Mouse (Mus musculus) heart, postnatal 14 days (tissue): ENCODE data around the gene Gzma. TPM values are rescaled to one million over a fixed set of nuclear protein-coding genes. Genes with fewer than 3 reads are reported as not detected.

Experiments used
- DNase-seq, 2 experiments: peaks; one replicate each; pipeline ENCODE4 v3.0.0; 2021 to 2022
- intact Hi-C: fragments of 180-260 bp; cut with DNase I; formaldehyde crosslinking; loops from one replicate; pipeline ENCODE4 v1.15.1; 2025
- long read RNA-seq, 2 experiments: library from polyadenylated mRNA; stranded (forward); transcript quantifications; one replicate each; pipeline ENCODE4 v2.0.0; 2021
- total RNA-seq, 2 experiments: library from RNA; stranded (reverse); gene quantifications; 2 replicates each; pipeline ENCODE4 v1.2.3; 2021

The Gzma gene
- total RNA-seq: 1 to 10 TPM in 1 of 2 experiments, not detected in 1; 6.1 TPM
- long read RNA-seq, experiment 1, partial matches to known transcripts: 0 of 3 reads
- long read RNA-seq, experiment 1, other reads (novel, unspliced or antisense): 0 of 3 reads
- long read RNA-seq, experiment 2: 0 reads

DNA sequence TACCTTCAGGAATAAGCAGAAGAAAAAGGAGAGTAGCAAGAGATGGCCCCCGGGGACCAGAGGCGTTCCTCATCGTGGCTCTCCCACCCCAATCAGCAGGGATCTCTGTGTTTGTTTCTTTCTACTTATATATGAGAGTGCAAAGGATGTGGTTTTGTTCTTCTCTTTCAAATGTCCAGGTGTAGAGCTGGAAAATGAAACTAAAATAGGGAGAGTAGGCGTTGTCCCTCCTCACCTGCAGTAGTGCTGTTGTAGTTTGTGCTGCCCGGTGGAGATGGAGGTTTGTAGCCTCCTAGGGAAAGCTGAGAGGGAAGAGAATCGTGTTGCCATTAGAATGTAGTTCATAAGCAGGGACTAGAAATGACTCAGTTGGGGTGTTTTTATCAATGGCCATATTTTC is at the start of gene Gzma:
Gzma (minus strand) TSS at position 103 of the 400 bp plus-strand sequence.
- DNase-seq: no peak
- intact Hi-C loops: loop anchor here (1.0 kb wide), 1 partner anchor 9 kb away; no protein-coding TSS in a partner anchor

DNA sequence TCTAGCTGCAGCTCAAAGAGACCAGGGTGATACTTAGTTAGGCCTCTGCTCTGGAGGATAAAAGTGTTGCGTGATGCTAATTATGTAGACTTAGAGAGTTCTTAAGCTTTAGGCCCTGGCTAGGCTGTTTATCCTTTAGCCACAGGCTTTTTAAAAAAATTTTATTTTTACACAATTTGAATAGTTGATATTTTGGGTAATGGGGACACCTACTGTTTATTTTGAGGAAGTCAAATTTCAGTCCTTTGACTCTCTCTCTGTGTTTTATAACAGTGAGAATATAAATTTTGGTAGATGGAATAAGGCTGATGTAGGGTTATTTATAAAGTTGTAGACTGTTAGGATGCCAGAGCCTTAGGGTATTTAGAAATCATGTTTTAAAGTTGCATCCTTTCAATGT is 38.8 kb upstream of the Gzma start:
- intact Hi-C loops: loop anchor here (5.0 kb wide), 1 partner anchor 92 kb away; the partner anchor contains the start of gene Gpx8
- no peak for DNase-seq

DNA sequence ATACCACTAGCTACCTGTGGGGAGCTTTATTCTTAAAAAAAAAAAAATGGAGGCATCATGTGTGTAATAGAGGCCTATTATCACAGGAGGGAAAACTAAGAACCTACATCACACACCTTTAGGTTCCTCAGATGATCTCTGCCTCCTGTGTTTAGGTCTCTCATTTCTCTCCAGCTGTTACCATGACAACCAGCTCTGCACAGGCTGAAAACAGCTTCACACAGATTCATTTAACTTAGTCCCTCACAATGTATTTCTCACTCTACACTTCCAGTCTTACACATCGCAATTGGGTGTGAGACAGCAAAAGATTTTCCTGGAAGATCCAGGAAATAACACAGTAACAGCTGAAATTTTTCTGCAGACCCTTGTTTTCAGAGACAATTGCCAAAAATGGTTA is 29.2 kb upstream of the Gzma start:
- intact Hi-C loops: no loop called here
- DNase-seq: no peak

DNA sequence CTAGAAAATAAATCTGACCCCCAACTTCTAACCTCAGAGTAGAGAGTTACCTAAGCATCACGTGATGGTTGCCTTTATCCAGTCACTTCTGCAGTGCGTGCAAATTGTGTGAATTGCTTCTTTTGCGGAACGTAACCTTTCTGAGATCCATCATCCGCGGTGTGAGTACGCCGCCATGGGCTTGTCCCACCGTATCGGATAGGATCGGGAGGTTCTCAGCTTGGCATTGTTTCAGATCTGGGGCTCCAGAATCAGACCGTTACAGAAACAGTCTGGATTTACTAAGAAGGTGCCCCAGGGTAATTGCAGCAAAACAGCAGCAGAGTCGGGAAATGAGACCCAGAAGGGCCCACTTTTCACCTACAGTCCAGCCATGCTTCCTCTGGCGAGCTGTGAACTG is 20.5 kb upstream of the Gzma start:
- no peak for DNase-seq
- intact Hi-C loops: no loop called here

DNA sequence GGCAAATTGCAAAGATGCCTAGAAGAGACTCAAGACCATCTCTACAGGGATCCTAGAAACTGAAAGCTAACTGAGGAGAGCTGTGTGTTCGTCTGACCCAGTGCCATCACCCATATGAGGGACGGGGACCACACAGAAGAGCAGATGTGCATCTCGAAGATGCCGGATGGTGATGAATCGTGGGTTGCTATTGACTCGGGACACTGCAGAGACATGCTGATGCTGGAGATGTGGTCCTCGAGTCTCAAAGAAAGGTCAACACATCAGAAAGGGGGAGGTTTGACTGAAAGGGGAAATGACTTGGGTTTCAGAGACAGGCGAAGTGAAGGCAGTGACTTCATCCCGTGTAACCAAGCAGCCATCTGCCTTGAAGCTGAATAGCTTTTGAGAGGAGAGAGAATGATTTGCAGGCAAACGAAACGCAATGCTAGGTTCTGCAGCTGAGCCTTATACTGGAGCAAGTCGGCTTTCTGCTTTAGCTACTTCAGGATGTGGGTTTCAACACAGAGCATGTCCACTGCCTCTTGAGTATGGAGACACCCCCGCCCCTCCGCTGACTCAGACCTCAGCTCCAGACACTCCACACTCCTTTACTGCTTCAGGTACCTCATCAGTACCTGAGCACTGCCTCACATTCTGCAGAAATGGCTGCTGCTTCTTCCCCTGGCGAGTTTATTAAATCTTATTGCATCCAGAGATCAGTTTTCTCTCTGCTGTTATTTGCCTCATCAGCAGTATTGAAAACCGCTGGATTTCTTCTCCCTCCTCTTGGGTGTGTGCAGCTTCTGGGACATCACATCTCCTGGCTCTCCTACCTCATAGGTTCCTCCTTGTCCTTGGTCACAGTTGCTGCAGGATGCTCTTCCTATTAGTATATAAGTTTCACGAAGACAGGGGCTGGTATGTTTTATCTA is 19.8 kb upstream of the Gzma start:
- intact Hi-C loops: no loop called here
- no peak for DNase-seq

DNA sequence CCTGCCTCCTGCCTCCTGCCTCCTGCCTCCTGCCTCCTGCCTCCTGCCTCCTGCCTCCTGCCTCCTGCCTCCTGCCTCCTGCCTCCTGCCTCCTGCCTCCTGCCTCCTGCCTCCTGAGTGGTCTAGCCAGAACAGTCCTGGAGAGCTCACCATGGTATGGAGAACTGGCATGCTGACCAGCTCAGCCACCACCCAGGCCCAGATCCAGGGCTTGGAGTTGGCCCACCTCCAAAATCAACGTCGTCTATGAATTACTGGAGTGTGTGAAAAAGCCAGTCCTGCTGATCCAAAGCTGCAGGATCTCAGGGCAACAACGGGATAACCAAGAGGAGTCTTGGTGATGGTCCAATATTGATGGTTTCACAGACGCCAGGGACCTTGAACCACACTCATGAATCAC is 18.2 kb upstream of the Gzma start:
- no peak for DNase-seq
- intact Hi-C loops: no loop called here

DNA sequence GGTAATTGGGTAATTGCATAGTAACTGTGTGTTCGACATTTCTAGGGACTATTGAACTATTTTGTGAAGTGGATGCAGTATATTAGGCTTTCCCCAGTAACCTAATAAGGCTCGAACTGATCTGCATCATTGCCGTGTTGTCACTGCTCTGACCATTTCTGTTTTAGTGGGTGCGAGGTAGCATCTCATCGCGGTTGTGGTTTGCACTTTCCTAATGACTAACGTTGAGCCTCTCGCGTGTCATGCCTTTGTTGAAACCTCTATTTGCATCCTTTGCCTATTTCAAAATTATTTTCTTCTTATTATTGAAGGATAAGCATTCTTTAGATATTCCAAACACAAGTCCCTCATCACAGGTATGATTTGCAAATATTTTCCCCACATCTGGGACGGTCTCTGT is 4.0 kb upstream of the Gzma start:
- intact Hi-C loops: no loop called here
- no peak for DNase-seq

DNA sequence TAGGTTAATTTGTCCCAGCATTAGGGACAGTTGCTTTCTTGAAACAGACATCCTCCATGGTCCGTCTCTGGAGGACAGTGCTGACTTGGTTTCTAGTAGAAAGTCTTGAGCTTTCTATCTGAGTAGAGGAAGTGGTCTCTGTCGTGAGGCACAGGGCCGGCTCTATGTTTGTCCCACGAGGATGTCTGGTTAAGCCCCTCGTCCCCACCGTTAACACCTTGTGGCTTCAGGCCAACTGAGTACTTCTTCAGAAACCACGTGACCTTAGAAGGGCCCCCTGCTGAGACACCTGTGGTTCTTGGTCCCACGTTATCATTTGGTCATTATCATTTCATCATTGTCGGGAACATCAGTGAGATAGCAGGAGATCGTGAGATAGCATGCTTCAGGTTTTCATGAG is 1.0 kb upstream of the Gzma start:
- DNase-seq: no peak
- intact Hi-C loops: no loop called here

DNA sequence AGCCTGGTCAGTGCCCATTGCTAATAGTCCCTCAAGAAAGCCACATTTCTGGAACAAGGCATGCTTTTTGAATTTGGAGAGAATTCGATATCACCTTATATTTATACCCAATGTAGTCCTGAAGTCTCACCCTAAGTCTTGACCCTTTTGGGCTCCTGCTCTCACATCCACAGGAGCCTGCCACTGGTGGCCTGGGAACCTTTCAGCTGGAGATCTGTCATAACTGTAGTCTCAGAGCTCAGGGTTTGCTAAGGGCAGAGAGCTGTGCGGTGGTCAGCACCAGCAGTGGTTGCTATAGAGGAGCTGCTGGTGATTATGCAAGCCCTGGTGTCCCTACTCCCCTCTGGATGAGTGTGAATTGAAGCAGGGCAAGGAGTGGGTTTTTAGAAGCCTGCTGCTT is 2.4 kb downstream of the Gzma start:
- no peak for DNase-seq
- intact Hi-C loops: no loop called here

DNA sequence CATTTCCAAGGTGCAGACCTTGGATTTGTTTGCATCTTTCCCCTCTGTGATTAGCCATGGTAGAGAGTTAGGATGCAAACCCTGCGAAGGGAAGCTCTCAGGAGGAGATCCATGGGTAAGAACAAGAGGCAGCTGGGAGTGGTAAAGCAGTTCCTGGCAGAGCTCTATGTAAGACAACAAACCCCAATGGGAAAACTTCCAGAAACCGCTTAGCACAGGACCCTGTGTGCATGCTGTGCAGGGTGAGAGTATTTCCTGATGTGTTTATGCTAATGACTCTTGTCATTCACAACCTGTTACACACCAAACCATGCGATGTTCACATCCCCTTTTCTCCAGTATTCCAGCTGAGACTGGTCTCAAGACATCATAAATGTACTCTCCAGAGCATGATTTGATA is 3.8 kb downstream of the Gzma start:
- DNase-seq: no peak
- intact Hi-C loops: no loop called here

DNA sequence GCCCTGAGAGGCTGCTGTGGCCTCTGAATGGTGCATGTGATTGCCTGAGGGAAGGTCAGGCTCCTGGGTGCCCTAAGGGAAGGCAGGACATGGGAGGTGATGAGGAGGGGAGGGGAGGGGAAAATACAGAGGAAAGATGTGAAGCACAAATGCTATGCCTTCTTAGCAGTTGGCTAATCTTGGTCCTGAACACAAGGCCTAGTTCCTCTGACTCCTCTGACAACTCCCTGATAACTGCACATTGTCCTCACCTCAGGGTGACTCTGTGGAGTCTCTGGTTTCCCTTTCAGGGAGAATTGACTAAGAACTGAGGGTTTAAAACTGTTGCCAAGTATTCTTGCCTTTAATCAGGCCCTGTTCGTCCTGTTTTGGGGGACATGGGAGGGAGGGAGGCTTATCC is 6.2 kb downstream of the Gzma start:
- no peak for DNase-seq
- intact Hi-C loops: no loop called here

DNA sequence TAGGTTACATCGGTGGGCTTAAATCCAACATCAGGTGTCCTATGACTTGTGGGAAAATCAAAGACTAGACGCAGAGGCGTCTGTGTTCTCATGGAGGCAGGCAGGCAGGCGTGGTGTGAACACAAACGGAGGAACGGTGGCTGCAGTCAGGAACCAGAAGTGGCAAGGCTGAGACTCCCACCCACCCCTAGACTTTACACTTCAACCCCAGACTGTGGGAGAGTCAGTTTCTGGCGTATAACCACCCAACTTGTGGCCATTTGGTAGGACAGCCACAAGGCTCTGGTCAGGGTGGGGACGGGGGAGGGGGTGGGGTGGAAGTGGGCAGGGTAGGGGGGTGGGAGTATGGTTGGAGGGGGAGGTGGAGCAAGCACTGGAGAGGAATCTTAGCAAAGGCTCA is 10.3 kb downstream of the Gzma start:
- intact Hi-C loops: no loop called here
- no peak for DNase-seq

DNA sequence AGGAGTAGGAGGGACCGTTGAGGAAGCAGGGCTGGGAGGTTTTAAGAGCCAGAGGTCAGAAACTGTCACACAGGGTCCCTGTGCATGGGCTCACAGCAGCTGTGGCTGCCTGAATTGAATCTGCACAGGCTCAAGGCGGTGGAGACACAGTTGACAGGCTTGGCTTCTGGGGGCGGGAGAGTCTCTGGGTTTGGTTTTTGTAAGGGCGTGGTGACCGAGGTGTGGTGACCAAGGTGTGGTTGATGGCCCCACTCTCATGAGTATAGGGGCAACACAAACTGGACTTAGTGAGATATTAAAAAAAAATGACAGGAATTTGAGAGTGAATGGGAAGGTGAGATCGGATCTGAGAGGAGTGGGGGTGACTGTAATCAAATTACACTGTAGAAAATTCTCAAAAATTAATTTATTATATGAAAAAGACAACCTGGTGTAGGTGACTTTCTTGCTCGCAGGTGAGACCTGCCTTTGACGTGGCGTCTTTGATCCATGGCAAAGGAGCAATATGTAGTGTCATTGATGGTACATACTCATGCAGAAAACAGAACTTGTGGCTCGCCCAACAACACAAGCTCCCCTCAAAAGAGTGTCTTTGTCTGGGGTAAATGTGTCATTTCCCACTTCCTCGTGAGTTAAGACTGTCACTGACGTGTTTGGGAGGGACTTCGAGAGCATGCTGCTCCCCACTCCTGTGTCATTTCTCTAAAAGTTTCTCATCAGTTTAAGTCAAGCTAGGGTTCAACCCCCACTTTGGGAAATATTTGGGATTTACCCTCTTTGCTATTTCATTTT is 13.4 kb downstream of the Gzma start:
- no peak for DNase-seq
- intact Hi-C loops: no loop called here

DNA sequence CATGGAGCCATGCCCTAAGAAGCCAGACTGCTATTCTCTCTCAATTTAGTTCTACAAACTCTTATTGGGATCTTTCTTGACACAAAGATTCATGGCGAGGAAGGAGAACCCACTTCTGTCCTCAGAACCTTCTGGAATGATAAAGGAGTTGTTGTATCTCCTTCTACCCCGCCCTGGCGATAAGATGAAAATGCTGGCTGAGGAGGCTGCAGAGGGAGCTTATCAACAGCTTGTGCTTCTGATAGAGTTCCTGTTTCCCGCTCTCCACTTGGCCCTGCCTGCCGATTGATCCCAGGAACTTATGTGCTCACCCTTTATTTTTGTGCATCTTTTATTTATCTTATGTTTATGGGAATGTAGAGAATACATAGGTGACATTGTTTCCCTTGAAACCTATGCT is 16.0 kb downstream of the Gzma start:
- DNase-seq: no peak
- intact Hi-C loops: no loop called here

DNA sequence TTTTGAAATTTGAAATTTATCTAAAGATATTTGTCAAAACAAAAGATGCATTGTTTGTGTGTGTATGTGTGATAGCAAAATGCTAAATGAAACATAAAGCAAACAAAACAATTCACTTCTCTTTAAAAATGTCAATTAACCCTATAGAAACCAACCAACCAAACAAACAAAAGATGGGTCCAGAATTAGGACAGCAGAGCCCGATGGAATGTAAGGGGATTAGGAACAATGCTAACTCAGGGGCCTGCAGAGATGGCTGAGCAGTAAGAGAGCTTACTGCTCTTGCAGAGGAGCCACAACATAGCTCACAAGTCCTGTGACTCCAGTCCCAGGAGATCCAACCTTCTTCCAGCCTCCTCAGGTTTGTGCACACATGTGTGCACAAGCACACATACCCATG is 18.7 kb downstream of the Gzma start:
- no peak for DNase-seq
- intact Hi-C loops: no loop called here

DNA sequence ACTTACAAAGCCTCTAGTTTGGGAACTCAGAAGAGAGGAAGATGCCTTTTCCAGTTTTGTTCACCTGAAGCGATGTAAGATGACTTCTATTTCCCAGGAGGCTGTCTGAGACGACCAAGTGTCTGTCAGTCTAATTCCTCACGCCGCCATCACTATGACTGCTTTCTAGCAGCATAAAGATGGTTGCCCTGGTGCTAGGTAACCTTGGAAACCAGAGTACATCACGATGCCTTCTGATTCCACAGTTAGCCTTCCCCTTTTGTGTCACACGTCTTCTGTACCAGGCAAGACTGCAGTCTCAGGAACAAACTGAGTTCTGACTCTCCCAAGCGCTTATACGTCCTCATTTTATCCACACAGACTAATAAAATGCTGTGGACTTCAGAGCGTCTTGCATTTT is 21.8 kb downstream of the Gzma start:
- DNase-seq: no peak
- intact Hi-C loops: no loop called here

DNA sequence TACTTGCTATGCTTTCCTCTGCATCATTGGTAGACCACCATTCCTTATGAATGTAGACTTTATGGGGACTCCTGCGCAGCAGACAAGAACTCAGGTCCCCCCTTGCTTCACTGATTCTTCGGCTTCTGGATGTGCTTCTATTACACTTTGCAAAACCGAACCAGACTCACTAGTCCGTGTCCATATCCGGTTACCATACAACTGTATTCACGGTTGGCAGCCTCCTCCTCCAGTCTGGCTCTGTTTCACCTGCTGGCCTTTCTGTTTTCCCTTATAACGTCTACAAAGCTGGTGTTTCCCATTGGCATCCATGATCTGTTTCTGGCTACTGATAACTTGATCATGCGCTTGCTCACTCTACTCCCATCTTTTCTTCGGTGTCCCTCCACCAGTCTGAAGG is 36.2 kb downstream of the Gzma start:
- intact Hi-C loops: no loop called here
- no peak for DNase-seq

DNA sequence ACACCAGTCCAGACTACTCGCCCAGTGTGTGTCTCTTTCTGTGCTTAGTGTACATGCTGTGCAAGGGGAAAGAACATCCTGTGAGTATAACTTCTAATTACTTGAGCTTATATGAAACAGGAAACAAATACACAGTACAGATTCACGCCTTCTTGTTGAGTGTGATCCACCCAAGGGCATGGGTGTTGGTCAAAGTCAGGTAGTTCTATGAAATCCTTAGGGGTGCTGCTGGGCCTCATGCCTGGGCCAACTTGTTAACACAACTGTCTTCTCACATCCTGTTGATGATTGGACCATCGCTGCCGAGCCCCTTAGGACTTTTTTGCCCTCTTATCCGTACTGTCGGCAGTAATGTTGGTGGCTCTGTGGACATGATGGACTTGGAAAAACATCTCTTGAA is 39.0 kb downstream of the Gzma start:
- intact Hi-C loops: no loop called here
- no peak for DNase-seq

DNA sequence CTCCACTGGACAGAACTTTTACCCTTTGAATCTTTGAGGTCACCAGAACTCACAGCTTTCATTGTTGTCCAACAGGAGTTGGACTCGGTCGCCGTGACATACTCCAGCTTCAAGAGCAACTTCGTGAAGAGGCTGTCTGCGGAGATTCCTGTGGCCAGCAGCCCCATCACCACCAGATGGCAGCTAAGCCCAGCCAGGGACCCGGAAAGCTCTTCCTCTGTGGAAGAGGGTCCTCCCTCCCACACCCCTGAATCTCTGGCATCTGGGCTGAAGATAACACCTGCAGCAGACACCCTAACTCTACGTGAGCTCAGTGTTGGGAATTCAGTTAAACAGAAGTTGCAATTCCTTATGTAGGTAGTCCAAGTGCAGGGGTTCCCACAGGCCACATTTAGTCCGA is 45.0 kb downstream of the Gzma start:
- intact Hi-C loops: no loop called here
- DNase-seq: peak in 1 of 2 experiments; percentile 38

DNA sequence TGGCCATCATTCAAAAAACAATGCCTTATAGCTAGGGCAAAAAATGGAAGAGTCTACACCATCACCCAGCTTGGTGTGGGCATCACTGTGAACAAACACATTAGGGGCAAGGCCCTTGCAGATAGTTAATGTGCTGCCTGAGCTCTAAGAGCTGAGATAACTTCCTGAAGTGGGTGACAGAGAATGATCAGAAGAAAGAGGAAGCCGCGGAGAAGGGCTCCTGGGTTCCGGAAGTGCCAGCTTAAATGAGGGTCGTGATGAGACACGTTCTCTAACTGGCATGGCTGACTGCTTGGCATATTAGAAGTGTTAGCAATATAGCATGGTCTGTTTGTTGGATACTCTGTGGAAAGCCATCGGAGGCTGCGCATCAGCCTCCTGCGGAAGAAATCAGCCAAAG is 46.6 kb downstream of the Gzma start:
- DNase-seq: no peak
- intact Hi-C loops: no loop called here

DNA sequence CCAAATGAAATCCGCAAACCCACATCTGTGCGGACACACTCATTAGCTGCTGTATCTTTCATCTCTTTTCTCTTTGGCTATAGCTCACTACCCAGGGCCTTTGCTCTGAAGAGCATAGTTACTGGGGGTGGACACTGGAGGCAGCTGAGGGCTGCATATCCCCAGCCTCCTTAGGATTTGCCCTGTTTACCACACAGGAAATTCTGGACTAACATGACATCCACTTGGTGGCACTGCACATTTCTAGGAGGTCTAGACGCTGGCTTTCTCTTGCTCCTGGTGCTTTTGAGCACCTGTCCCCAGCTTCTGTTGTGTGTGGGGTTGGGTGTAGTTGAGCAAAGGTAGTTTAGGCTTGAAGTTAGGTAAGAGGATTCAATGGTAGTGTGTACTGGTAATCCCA is 53.1 kb downstream of the Gzma start:
- intact Hi-C loops: loop anchor here (5.0 to 10.0 kb wide), 4 partner anchors 90 to 617 kb away; partner anchors contain the start of genes Hspb3 and Snx18
- no peak for DNase-seq
